Mouse (Mus musculus): Measurements from ENCODE around the gene Maml3. TPM values are rescaled to one million over a fixed set of nuclear protein-coding genes. Genes with fewer than 3 reads are reported as not detected.

Gene Maml3
- total RNA-seq, 1 experiment: 1.2 TPM

DNA sequence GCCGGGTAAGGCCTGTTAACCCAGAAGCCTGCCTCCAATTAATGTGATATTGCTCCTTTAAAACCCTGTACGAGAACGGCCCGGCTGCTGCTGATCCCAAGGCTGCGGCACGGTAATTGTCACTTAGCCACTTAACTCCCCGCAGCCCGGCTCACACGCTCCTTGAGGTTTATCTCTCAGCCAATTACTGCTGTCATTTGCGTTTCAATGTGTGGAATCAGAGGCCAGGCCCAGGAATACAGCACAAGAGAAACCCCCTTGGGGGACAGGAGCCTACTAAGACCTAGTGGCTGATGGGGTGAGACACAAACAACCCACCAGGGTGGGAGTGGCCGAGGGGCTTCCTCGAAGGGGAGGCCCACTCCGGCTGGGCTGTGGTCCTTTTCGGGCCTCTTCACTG lies 60.2 kb downstream of the Maml3 start:
- H3K9ac ChIP-seq (ENCODE audit: insufficient read depth, low read depth, low read length, poor library complexity, severe bottlenecking): no peak overlapping the region
- no peak overlapping the region for H3K27ac ChIP-seq (ENCODE audit: insufficient read depth, low read depth, low read length, poor library complexity, severe bottlenecking)
- no peak for DNase-seq (ENCODE audit: low read depth, low spot score)
- no peaks in the 10 kb centered on the region for H3K9me3 ChIP-seq (ENCODE audit: control insufficient read depth, insufficient read depth, low read depth, low read length)
- in situ Hi-C loops (cut with MboI; ENCODE audit: low sequenced_read_pairs in 2 of 2, unreplicated experiment in 2 of 2): no loop called here
- peaks cover 0 to 15% of the 10 kb centered on the region in 2 experiments for H3K4me1 ChIP-seq (ENCODE audit: control insufficient read depth in 2 of 2, insufficient read depth in 2 of 2, low read length in 2 of 2, poor library complexity in 1 of 2)
- no peak overlapping the region for H3K4me3 ChIP-seq (ENCODE audit: insufficient read depth in 1 of 2, low read depth in 1 of 2, low read length in 2 of 2, poor library complexity in 1 of 2, severe bottlenecking in 1 of 2)
- no peak for TF ChIP-seq ZC3H11A (IDR thresholded peaks at IDR 0.05; ENCODE audit: borderline replicate concordance, low read depth, low read length)
- TF ChIP-seq CHD2 (IDR thresholded peaks at IDR 0.05; ENCODE audit: low read depth, low read length): no peak
- TF ChIP-seq HCFC1 (IDR thresholded peaks at IDR 0.05; ENCODE audit: borderline replicate concordance, insufficient read depth, low read length): no peak
- TF ChIP-seq ZNF384 (IDR thresholded peaks at IDR 0.05; ENCODE audit: low read depth, low read length): no peak
- no peak for TF ChIP-seq MAFK (IDR thresholded peaks at IDR 0.05; ENCODE audit: insufficient read depth, low read depth, low read length)
- no peaks in the 10 kb centered on the region for H3K36me3 ChIP-seq (ENCODE audit: control insufficient read depth, insufficient read depth, low read length, poor library complexity, severe bottlenecking)

DNA sequence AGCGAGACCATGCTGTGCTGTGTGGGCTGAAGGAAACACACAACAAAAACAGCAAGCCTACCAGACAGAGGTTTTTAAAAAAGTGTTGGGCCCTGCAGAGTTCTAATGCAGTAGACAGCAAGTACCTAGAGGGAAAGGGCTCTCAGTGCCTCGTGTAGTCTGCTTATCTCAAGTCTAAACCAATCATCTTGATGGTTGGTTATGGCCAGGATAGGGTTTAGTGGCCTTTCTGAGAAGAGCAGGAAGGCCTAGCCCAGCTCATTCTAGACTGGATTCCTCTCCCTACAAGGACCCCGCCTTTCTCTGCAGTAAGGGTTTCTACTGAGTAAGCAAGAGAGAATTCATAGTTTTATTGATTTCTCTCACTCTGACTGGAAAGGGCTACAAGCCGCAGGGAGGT lies 61.0 kb downstream of the Maml3 start:
- H3K36me3 ChIP-seq (ENCODE audit: control insufficient read depth, insufficient read depth, low read length, poor library complexity, severe bottlenecking): no peaks in the 10 kb centered on the region
- no peaks in the 10 kb centered on the region for H3K9me3 ChIP-seq (ENCODE audit: control insufficient read depth, insufficient read depth, low read depth, low read length)
- H3K4me1 ChIP-seq (ENCODE audit: control insufficient read depth in 2 of 2, insufficient read depth in 2 of 2, low read length in 2 of 2, poor library complexity in 1 of 2): peaks cover 0 to 15% of the 10 kb centered on the region in 2 experiments
- H3K27ac ChIP-seq (ENCODE audit: insufficient read depth, low read depth, low read length, poor library complexity, severe bottlenecking): no peak overlapping the region
- no peak for TF ChIP-seq ZNF384 (IDR thresholded peaks at IDR 0.05; ENCODE audit: low read depth, low read length)
- H3K9ac ChIP-seq (ENCODE audit: insufficient read depth, low read depth, low read length, poor library complexity, severe bottlenecking): no peak overlapping the region
- DNase-seq (ENCODE audit: low read depth, low spot score): no peak
- in situ Hi-C loops (cut with MboI; ENCODE audit: low sequenced_read_pairs in 2 of 2, unreplicated experiment in 2 of 2): no loop called here
- H3K4me3 ChIP-seq (ENCODE audit: insufficient read depth in 1 of 2, low read depth in 1 of 2, low read length in 2 of 2, poor library complexity in 1 of 2, severe bottlenecking in 1 of 2): no peak overlapping the region

- DNase-seq (ENCODE audit: low read depth, low spot score): no peak
- in situ Hi-C loops (cut with MboI; ENCODE audit: low sequenced_read_pairs in 2 of 2, unreplicated experiment in 2 of 2): no loop called here
- Histone ChIP-seq H3K27ac (ENCODE audit: insufficient read depth, low read depth, low read length, poor library complexity, severe bottlenecking) (no peak overlapping the region), H3K9ac (ENCODE audit: insufficient read depth, low read depth, low read length, poor library complexity, severe bottlenecking) (no peak overlapping the region), H3K4me3 (ENCODE audit: insufficient read depth in 1 of 2, low read depth in 1 of 2, low read length in 2 of 2, poor library complexity in 1 of 2, severe bottlenecking in 1 of 2) (no peak overlapping the region), H3K9me3 (ENCODE audit: control insufficient read depth, insufficient read depth, low read depth, low read length) (no peaks in the 10 kb centered on the region), H3K4me1 (ENCODE audit: control insufficient read depth in 2 of 2, insufficient read depth in 2 of 2, low read length in 2 of 2, poor library complexity in 1 of 2) (peaks cover 0 to 15% of the 10 kb centered on the region in 2 experiments), H3K36me3 (ENCODE audit: control insufficient read depth, insufficient read depth, low read length, poor library complexity, severe bottlenecking) (no peaks in the 10 kb centered on the region)
- TF ChIP-seq ZC3H11A (IDR thresholded peaks at IDR 0.05; ENCODE audit: borderline replicate concordance, low read depth, low read length): no peak
- no peak for TF ChIP-seq ZNF384 (IDR thresholded peaks at IDR 0.05; ENCODE audit: low read depth, low read length)
- no peak for TF ChIP-seq CHD2 (IDR thresholded peaks at IDR 0.05; ENCODE audit: low read depth, low read length)
These were observed 62.2 kb downstream of the Maml3 start for GRCm38 (mm10) chr3:52042680-52043079.

DNA sequence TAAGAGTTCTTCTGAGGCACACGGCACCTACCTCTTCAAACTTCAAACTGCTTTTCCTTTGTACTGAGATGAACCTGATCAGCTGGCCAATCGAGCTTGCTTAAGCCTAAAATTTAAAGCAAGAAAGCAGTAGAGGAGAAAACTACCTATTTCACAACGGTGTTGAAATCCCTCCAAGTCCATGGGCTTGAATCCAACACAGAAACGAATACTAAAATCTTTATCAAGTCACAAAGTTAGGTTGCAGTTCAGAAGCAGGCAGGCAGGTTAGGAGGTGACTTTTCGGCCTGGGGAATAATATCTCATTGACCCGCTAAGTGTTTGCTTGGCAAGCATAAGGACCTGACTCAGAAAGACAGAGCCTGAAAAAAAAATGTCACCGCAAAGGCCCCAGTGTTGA lies 64.9 kb downstream of the Maml3 start:
- H3K4me1 ChIP-seq (ENCODE audit: control insufficient read depth in 2 of 2, insufficient read depth in 2 of 2, low read length in 2 of 2, poor library complexity in 1 of 2): peaks cover 0 to 11% of the 10 kb centered on the region in 2 experiments
- no peak overlapping the region for H3K4me3 ChIP-seq (ENCODE audit: insufficient read depth in 1 of 2, low read depth in 1 of 2, low read length in 2 of 2, poor library complexity in 1 of 2, severe bottlenecking in 1 of 2)
- no peak overlapping the region for H3K9ac ChIP-seq (ENCODE audit: insufficient read depth, low read depth, low read length, poor library complexity, severe bottlenecking)
- H3K27ac ChIP-seq (ENCODE audit: insufficient read depth, low read depth, low read length, poor library complexity, severe bottlenecking): no peak overlapping the region
- TF ChIP-seq ZC3H11A (IDR thresholded peaks at IDR 0.05; ENCODE audit: borderline replicate concordance, low read depth, low read length): no peak
- TF ChIP-seq MAFK (IDR thresholded peaks at IDR 0.05; ENCODE audit: insufficient read depth, low read depth, low read length): no peak
- no peak for TF ChIP-seq HCFC1 (IDR thresholded peaks at IDR 0.05; ENCODE audit: borderline replicate concordance, insufficient read depth, low read length)
- TF ChIP-seq ZNF384 (IDR thresholded peaks at IDR 0.05; ENCODE audit: low read depth, low read length): no peak
- no peak for TF ChIP-seq CHD2 (IDR thresholded peaks at IDR 0.05; ENCODE audit: low read depth, low read length)
- H3K36me3 ChIP-seq (ENCODE audit: control insufficient read depth, insufficient read depth, low read length, poor library complexity, severe bottlenecking): no peaks in the 10 kb centered on the region
- no peak for DNase-seq (ENCODE audit: low read depth, low spot score)
- H3K9me3 ChIP-seq (ENCODE audit: control insufficient read depth, insufficient read depth, low read depth, low read length): no peaks in the 10 kb centered on the region
- in situ Hi-C loops (cut with MboI; ENCODE audit: low sequenced_read_pairs in 2 of 2, unreplicated experiment in 2 of 2): no loop called here

GRCm38 (mm10) chr3:52037260-52037659 lies 67.6 kb downstream of the Maml3 start:
- in situ Hi-C loops (cut with MboI; ENCODE audit: low sequenced_read_pairs in 2 of 2, unreplicated experiment in 2 of 2): no loop called here
- no peak overlapping the region for H3K9ac ChIP-seq (ENCODE audit: insufficient read depth, low read depth, low read length, poor library complexity, severe bottlenecking)
- no peaks in the 10 kb centered on the region for H3K36me3 ChIP-seq (ENCODE audit: control insufficient read depth, insufficient read depth, low read length, poor library complexity, severe bottlenecking)
- no peak overlapping the region for H3K4me3 ChIP-seq (ENCODE audit: insufficient read depth in 1 of 2, low read depth in 1 of 2, low read length in 2 of 2, poor library complexity in 1 of 2, severe bottlenecking in 1 of 2)
- no peak for DNase-seq (ENCODE audit: low read depth, low spot score)
- H3K4me1 ChIP-seq (ENCODE audit: control insufficient read depth in 2 of 2, insufficient read depth in 2 of 2, low read length in 2 of 2, poor library complexity in 1 of 2): peaks cover 0 to 5% of the 10 kb centered on the region in 2 experiments; a peak in 1 of 4 replicates
- H3K9me3 ChIP-seq (ENCODE audit: control insufficient read depth, insufficient read depth, low read depth, low read length): no peaks in the 10 kb centered on the region
- TF ChIP-seq CHD2 (IDR thresholded peaks at IDR 0.05; ENCODE audit: low read depth, low read length): no peak
- no peak for TF ChIP-seq ZNF384 (IDR thresholded peaks at IDR 0.05; ENCODE audit: low read depth, low read length)
- TF ChIP-seq MAFK (IDR thresholded peaks at IDR 0.05; ENCODE audit: insufficient read depth, low read depth, low read length): no peak
- TF ChIP-seq HCFC1 (IDR thresholded peaks at IDR 0.05; ENCODE audit: borderline replicate concordance, insufficient read depth, low read length): no peak
- TF ChIP-seq ZC3H11A (IDR thresholded peaks at IDR 0.05; ENCODE audit: borderline replicate concordance, low read depth, low read length): no peak
- no peak overlapping the region for H3K27ac ChIP-seq (ENCODE audit: insufficient read depth, low read depth, low read length, poor library complexity, severe bottlenecking)

All from ES-E14 (cell line).